In genomic region chr8:87974122-87974758, GRCm38 (mm10) we compare ENCODE assay signal across 10 mouse cellular contexts. TPM values are rescaled to one million over a fixed set of nuclear protein-coding genes. Genes with fewer than 3 reads are reported as not detected.
DNase-seq lines count a peak whose midpoint lies in the region; ATAC-seq and TF ChIP-seq lines count a peak whose summit lies in the region.
"Had no signal": no experiment of that assay in that cellular context is flagged by ENCODE, and none has a peak within 500 bp of the region (broad histone marks: within the 10 kb centered on the region; RNA-seq: fewer than 3 reads in every experiment).

No protein-coding gene starts in this region.

- no peak for TF ChIP-seq CTCF in intestine, postnatal 0 days (IDR thresholded peaks at IDR 0.05; ENCODE audit: low read depth)

- no peaks in the 10 kb centered on the region for H3K36me3 ChIP-seq in heart, embryonic 13.5 days
- H3K36me3 ChIP-seq in embryonic facial prominence, embryonic 15.5 days: no peaks in the 10 kb centered on the region
- no peaks in the 10 kb centered on the region for H3K36me3 ChIP-seq in intestine, postnatal 0 days (ENCODE audit: control insufficient read depth, insufficient read depth)
- no peaks in the 10 kb centered on the region for H3K36me3 ChIP-seq in midbrain, embryonic 15.5 days (replicated peaks)

- 0 out of 2 replicates have a peak overlapping the region, but pooled peaks have one; percentile 26 for H3K27ac ChIP-seq in heart, embryonic 13.5 days (replicated peaks)
- peak overlapping the region; percentile 53 for H3K27ac ChIP-seq in embryonic facial prominence, embryonic 15.5 days (replicated peaks)
- no peak overlapping the region for H3K27ac ChIP-seq in intestine, postnatal 0 days (ENCODE audit: low read depth, low read length)
- no peak overlapping the region for H3K27ac ChIP-seq in midbrain, embryonic 15.5 days
- H3K27ac ChIP-seq: liver, embryonic 14.5 days had no signal

- peaks cover 22% of the 10 kb centered on the region for H3K4me1 ChIP-seq in heart, embryonic 13.5 days
- peaks cover 20% of the 10 kb centered on the region for H3K4me1 ChIP-seq in embryonic facial prominence, embryonic 15.5 days
- 0 out of 2 replicates have a peak, but pooled peaks cover 3% of the 10 kb centered on the region for H3K4me1 ChIP-seq in intestine, postnatal 0 days (replicated peaks; ENCODE audit: control insufficient read depth, insufficient read depth, low read length)
- H3K4me1 ChIP-seq in midbrain, embryonic 15.5 days: peaks cover 19% of the 10 kb centered on the region

- no peak for DNase-seq in heart, adult 8-10 months (ENCODE audit: low spot score)
- no peak for DNase-seq in spleen, adult 12 weeks (ENCODE audit: low spot score)
- no peak for DNase-seq in testis, postnatal 14 days (ENCODE audit: low spot score)

- 0 out of 2 replicates have a peak, but pooled peaks cover 4% of the 10 kb centered on the region for H3K27me3 ChIP-seq in heart, embryonic 13.5 days (replicated peaks)
- no peaks in the 10 kb centered on the region for H3K27me3 ChIP-seq in embryonic facial prominence, embryonic 15.5 days
- H3K27me3 ChIP-seq in intestine, postnatal 0 days (replicated peaks; ENCODE audit: control insufficient read depth, insufficient read depth, low read length): 0 out of 2 replicates have a peak, but pooled peaks cover 5% of the 10 kb centered on the region
- H3K27me3 ChIP-seq in midbrain, embryonic 15.5 days (replicated peaks): no peaks in the 10 kb centered on the region; the same call in 1 of the 2 replicates

- no peaks in the 10 kb centered on the region for H3K9me3 ChIP-seq in heart, embryonic 13.5 days
- no peaks in the 10 kb centered on the region for H3K9me3 ChIP-seq in embryonic facial prominence, embryonic 15.5 days (replicated peaks)
- H3K9me3 ChIP-seq in intestine, postnatal 0 days (ENCODE audit: control insufficient read depth): no peaks in the 10 kb centered on the region
- H3K9me3 ChIP-seq in midbrain, embryonic 15.5 days: no peaks in the 10 kb centered on the region

- peak overlapping the region; percentile 75 for H3K9ac ChIP-seq in heart, embryonic 13.5 days
- 0 out of 2 replicates have a peak overlapping the region, but pooled peaks have one; percentile 5 for H3K9ac ChIP-seq in embryonic facial prominence, embryonic 15.5 days
- no peak overlapping the region for H3K9ac ChIP-seq in intestine, postnatal 0 days (ENCODE audit: low read depth, low read length)
- H3K9ac ChIP-seq in midbrain, embryonic 15.5 days: no peak overlapping the region
- H3K9ac ChIP-seq: liver, embryonic 14.5 days had no signal

- no peak for ATAC-seq in heart, embryonic 13.5 days (ENCODE audit: extremely low read depth, insufficient number of reproducible peaks, low FRiP score, low TSS enrichment)
- no peak for ATAC-seq in embryonic facial prominence, embryonic 15.5 days (ENCODE audit: insufficient number of reproducible peaks, low FRiP score, low TSS enrichment, low read depth)
- ATAC-seq in intestine, postnatal 0 days: no peak
- ATAC-seq in midbrain, embryonic 15.5 days (replicated peaks): no peak
- ATAC-seq in erythroblast, adult 5-6 weeks (replicated peaks; ENCODE audit: low FRiP score, poor library complexity, severe bottlenecking): no peak

- peak overlapping the region; percentile 47 for H3K4me3 ChIP-seq in heart, embryonic 13.5 days
- H3K4me3 ChIP-seq in embryonic facial prominence, embryonic 15.5 days (replicated peaks): peak overlapping the region; percentile 24
- H3K4me3 ChIP-seq in intestine, postnatal 0 days (ENCODE audit: low read depth, low read length): peak overlapping the region; percentile 11; the same call in 1 of the 2 replicates
- H3K4me3 ChIP-seq in midbrain, embryonic 15.5 days: peak overlapping the region; percentile 21

- WGBS in heart, embryonic 13.5 days: 7% methylated on average over 21 of the region's 21 CpGs
- 5% methylated on average over 21 of the region's 21 CpGs for WGBS in embryonic facial prominence, embryonic 15.5 days
- 14% methylated on average over 21 of the region's 21 CpGs for WGBS in intestine, postnatal 0 days
- 7% methylated on average over 21 of the region's 21 CpGs for WGBS in midbrain, embryonic 15.5 days

- peak overlapping the region; percentile 83 for H3K4me2 ChIP-seq in heart, embryonic 13.5 days
- H3K4me2 ChIP-seq in embryonic facial prominence, embryonic 15.5 days (replicated peaks): peak overlapping the region; percentile 59
- H3K4me2 ChIP-seq in intestine, postnatal 0 days (replicated peaks; ENCODE audit: low read depth): peak overlapping the region; percentile 54
- H3K4me2 ChIP-seq in midbrain, embryonic 15.5 days: peak overlapping the region; percentile 52

RNA-seq across cellular contexts. Expression of gene Zfp423, which starts 14.8 kb away (rescaled TPM):
- 4.1 and 4.8 TPM in 2 replicates for polyA plus RNA-seq in heart, embryonic 13.5 days (2015; fragmentation: Nextera tagmentation; extraction: Ambion mirVana)
- total RNA-seq in heart, adult 8-10 months (2022): 1 to 10 TPM; 3.2 to 5.2 (median 3.6) TPM
- polyA plus RNA-seq in embryonic facial prominence, embryonic 15.5 days (2015; fragmentation: Nextera tagmentation; extraction: Ambion mirVana): 20.5 and 21.0 TPM in 2 replicates
- 1.6 and 1.8 TPM in 2 replicates for polyA plus RNA-seq in intestine, postnatal 0 days (2015; fragmentation: Nextera tagmentation; extraction: Ambion mirVana)
- polyA plus RNA-seq in midbrain, embryonic 15.5 days (2015; fragmentation: Nextera tagmentation; extraction: Ambion mirVana): 35.1 and 35.7 TPM in 2 replicates
- not detected in 2 replicates for total RNA-seq in erythroblast, adult 5-6 weeks (2015; ENCODE audit: low replicate concordance)
- total RNA-seq in erythroblast, adult 5-6 weeks (2017; ENCODE audit: low replicate concordance): 3.2 TPM in 1 of 2 replicates, not detected in the other
- total RNA-seq: MEL had no signal

Comparison
In these comparisons a context has a peak if more than half of its experiments do, and no peak if none do; other contexts are left out.
1. H3K27ac ChIP-seq: peak in heart, embryonic 13.5 days (single experiment) and embryonic facial prominence, embryonic 15.5 days (single experiment); none in intestine, postnatal 0 days (single experiment) and midbrain, embryonic 15.5 days (single experiment).
2. H3K9ac ChIP-seq: peak in heart, embryonic 13.5 days (single experiment) and embryonic facial prominence, embryonic 15.5 days (single experiment); none in intestine, postnatal 0 days (single experiment) and midbrain, embryonic 15.5 days (single experiment).
3. Peak in every context shown above with its lines, with median percentiles within 50 percentile points of each other: H3K4me2 ChIP-seq and H3K4me3 ChIP-seq.